Mouse (Mus musculus) brain, embryonic 18.5 days (tissue): ENCODE measurements around the gene H2-T22.
"Not testable (repeated sequence)": the region's sequence is repeated elsewhere in the genome, so short reads cannot be mapped to it uniquely, and the experiment has no call there.

Experiments used
- DNase-seq: peaks from one replicate; pipeline ENCODE4 v3.0.0-alpha.2; 2012; ENCODE audit warnings: low read depth, low spot score

H2-T22 gene

DNA sequence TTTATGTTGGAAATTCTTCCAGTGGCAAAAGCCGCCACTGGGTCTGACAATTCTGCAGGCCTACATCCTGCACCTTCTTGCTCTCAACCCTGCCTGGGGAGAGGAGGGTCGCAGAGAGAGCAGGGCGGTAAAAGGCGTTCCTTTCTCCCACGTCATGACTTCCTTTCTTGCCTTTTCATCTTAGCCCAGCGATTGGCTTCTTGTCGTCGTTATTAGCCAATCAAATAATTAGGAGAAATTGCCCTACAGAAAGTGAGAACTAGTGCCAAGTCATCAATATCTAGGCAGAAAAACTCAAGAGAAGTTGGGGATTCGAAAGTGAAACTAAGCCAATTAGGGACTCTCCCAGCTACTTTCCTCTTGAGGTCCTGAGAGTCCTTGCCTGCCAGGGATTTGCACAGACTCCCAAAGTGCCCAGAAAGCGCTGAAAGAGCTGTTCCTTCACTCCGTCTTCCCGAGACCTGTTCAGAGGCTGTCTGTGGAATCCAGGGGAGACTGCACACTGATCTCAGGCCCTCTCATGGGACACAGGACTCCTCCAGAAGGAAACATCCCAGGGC is at the start of gene H2-T22, which contains the start of gene Gm6034:
TSS of gene H2-T22 (minus strand) at position 138 of the 560 bp plus-strand sequence.
TSS of gene Gm6034 (plus strand) at position 352 of the 560 bp plus-strand sequence.
- DNase-seq, result peak; percentile 76

DNA sequence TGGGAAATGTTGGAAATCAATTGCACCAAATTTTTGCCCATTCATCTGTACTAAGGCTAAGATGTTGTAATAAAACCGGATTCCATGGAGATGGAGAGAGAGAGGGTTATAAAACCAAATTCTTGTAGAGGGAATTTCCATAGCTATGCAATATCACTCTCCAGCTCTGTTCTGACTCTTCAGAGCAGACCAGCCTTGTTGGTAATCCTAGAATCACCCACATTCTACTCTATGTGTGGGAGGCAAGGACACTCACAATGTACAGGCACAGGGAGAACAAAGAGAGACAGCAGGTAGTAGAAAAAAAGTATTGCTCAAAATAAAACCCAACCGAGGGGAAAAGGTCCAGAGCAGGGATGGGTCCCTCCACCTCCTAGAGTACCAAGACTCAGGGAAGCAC is 49.4 kb upstream of the H2-T22 start:
- not testable (repeated sequence) for DNase-seq

DNA sequence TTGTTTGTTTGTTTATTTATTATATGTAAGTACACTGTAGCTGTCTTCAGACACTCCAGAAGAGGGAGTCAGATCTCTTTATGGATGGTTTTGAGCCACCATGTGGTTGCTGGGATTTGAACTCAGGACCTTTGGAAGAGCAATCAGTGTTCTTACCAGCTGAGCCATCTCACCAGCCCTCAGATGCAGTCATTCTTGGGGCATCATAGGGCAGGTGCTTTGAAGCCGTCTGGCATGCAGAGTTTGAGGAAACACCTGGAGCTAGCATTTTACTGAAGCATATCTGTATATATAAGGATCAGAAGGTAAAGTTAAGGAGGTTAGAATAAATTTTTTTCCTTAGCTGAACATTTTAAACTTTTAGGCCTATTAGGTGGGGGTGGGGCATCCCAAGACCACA is 43.4 kb upstream of the H2-T22 start:
- DNase-seq, result not testable (repeated sequence)

DNA sequence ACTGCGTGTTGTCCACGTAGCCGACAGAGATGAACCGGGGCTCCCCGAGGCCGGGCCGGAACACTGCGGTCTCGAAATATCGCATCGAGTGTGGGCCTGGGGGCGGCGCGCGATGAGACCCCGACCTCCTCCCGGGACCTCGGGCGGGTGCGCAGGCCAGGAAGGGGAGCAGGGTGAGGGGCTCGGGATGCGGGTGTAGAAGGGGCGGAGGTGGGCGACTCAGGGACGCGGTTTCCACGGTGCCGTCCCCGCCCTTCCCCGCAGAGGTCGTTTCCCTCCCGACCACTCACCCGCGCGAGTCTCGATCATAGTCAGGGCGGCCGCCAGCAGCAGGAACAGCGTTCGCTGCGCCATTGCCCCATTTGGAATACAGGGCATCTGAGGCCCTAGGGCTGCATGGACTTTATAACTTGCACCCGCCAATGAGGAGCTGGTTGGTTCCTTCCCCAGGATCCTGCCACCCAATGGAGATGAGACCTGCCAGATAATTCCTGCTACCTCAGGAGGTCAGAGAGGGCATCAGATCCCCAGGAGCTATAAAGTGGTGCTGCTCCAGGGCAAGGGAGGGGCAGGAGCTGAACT is 41.4 kb upstream of the H2-T22 start:
- no peak for DNase-seq

DNA sequence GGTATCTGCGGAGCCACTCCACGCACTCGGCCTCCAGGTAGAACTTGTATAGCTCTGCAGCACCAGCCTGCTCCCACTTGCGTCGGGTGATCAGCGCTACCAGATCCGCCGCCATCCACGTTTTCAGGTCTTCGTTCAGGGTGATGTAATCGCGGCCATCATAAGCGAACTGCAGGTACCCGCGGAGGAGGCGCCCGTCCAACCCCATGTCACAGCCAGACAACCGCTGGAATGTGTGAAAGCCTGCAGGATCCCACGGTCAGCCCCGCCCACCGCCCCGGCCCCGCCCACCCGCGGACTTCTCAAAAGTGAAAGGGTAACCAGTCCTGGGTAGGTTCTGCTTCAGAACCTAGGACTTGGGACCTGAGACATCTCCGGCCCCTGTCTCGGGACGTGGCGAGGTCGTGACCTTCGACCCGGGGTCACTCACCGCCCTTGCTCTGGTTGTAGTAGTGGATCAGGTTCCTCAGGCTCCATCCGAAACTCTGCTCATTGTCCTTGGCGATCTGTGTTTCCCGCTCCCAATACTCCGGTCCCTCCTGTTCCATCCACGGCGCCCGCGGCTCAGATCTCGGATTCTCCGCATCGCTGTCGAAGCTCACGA is 40.8 kb upstream of the H2-T22 start:
- DNase-seq, result no peak

DNA sequence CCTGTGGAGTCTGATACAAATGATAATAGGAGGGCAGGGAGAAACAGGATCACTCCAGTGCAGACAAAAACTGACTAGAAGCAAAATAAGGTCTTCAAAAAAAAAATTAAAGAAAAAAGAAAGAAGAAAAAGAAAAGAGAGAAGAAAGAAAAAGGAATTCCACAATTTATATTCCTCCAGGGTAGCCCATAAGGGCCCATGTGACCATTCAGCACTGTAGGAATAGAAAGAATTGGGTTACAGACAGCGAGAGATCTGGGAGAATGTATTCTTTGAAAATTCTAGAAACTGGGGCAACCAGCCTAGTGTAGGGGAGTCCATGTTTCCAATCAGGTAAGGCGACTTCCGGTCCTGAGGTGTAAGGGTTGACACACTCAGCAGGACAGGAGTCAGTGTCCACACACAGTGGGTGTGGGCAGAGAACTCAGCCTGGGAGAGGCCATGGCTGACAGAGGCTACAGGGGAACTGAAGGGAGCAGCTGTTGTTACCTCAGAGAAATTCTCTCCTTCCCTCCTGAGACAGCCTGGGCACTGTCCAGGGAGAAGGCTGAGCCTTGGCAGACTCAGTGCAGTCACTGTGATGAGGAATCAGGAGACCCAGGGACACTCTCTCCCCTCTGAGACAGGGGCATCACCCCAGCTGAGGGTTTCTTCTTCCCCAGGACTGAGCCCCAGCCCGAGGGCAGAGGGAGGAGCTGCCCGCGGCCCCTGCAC is 40.1 kb upstream of the H2-T22 start:
- DNase-seq, result not testable (repeated sequence)

DNA sequence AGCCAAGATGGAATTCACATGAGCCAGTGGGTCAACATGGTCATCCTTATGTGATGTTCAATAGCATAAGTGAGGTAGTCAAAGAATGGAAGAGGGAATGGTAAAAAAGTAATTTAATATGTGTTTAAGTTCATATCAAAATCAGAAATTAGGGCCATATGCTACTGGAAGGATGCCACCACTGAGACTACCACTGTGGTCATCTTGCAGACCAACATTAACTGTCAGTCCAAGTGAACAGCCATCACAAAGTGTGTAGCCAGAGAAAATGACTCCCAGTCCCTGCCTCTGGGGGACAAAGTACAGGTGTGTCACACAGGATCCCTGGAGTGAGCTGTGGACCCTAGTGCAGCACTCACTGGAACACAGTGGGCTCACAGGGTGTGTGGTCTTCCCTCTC is 39.4 kb upstream of the H2-T22 start:
- not testable (repeated sequence) for DNase-seq

DNA sequence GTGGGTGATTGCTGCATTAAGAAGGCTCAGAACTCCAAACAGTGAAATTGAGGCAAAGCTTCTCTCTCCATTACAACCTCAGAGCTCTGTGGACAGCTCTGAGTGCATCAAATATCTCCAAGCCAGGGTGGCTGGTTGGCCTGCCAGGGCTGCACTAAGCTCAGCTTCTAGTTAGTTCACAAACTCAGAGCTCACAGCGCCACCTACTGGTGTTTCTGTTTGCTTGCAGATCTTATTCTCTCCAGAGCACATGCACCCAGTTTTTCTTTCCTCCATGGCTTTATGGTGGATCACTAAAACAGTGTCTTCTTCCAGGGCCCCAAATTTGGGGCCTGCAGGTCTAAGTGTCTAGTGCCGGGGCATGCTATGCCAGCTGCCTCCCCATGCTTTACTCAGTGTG is 18.3 kb upstream of the H2-T22 start:
- no peak for DNase-seq

DNA sequence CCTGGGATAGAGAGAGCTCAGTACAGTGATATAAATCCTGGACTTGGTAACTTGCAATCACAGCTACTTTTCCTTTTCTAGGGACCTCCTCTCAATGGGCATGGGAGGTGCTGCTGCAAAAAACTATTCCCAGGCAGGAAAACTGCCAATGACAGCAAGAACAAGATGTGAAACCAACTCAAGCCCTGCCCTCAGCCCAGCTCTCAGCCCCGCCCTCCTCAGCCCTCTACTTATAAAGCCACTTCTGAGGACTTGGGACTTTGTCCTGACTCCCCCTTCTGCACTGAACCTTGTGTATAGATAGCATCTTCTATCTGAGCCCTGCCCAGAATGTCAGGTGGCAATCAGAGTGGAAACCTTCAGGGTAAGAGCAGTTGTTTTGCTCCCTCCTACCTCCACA is 15.8 kb upstream of the H2-T22 start, which contains the start of gene Gm11127:
TSS of gene Gm11127 (minus strand) at position 10 of the 400 bp plus-strand sequence.
- DNase-seq, result not testable (repeated sequence)

DNA sequence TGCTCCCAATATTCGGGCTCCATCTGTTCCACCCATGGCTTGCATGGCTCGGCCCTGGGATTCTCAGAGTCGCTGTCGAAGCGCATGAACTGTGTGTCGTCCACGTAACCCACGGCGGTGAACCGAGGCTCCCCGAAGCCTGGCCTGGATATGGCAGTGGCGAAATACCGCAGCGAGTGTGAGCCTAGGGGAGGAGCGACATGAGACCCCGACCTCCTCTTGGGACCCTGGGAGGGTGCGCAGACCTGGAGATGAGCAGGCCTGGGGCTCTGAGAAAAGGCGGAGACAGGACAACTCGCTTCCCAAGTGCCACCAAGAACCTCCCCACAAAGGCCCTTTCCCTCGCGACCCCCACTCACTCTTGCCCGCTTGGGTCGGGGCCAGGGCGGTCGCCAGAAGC is 15.4 kb upstream of the H2-T22 start:
- DNase-seq, result not testable (repeated sequence)

DNA sequence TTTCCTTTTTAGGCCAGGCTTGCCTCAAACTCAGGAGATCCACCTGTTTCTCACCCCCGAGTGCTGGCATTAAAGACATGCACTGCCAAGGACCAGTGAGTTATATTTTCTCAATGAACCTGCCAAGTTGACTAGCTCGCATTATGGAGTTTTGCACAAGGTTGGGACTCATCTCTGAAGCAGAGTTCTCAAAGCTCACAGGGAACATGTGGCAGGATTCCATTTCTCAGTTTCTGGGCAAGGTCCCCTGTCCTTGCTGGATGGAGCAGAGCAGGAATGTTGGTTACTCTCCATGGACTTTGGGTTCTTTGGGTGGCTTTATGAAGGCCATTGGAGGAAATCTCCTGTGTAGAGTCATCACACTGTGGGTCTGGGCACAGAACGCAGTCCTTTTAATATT is 739 bp upstream of the H2-T22 start:
- no peak for DNase-seq

DNA sequence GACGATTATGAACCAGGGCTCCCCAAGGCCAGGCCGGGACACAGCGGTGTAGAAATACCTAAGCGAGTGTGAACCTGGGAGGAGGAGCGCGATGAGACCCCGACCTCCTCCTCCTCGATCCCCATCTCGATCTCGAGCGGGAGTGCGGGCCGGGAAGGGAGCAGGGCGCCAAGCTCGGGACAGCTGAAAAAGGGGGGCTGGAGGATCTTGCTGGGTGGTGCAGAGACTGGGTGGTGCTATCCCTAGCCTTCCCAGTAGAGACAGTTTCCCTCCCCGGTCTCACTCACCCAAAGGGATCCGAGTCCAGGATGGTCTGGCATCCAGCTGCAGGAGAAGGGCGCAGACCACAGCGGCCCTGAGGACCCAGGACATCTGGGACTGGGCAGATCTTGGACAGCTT is 492 bp downstream of the H2-T22 start:
- not testable (repeated sequence) for DNase-seq

DNA sequence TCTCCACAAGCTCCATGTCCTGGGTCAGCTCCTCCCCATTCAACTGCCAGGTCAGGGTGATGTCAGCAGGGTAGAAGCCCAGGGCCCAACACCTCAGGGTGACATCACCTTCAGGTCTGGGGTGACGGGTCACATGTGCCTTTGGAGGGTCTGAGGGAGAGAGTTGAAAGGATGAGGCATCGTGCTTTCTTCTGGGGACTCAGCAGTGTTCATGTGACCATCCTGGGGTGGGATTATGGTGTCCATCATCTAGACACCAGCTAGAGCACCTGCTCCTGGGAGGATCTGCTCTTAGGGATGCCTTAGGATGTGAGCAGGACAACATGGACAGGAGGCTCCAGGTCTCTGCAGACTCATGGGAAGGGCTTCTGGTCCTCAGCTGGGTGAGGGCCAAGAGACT is 1.9 kb downstream of the H2-T22 start:
- not testable (repeated sequence) for DNase-seq

DNA sequence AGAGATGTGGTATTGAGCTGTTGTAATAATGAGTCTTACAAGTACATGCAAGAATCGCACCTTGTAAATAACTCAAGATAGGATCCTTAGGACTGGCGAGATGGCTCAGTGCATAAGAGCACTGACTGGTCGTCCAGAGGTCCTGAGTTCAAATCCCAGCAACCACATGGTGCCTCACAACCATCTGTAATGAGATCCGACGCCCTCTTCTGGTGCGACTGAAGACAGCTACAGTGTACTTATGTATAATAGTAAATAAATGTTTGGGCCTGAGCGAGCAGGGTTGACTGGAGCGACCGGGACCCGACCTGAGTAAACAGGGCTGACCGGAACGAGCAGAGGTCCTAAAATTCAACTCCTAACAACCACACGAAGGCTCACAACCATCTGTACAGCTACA is 6.4 kb downstream of the H2-T22 start:
- not testable (repeated sequence) for DNase-seq

DNA sequence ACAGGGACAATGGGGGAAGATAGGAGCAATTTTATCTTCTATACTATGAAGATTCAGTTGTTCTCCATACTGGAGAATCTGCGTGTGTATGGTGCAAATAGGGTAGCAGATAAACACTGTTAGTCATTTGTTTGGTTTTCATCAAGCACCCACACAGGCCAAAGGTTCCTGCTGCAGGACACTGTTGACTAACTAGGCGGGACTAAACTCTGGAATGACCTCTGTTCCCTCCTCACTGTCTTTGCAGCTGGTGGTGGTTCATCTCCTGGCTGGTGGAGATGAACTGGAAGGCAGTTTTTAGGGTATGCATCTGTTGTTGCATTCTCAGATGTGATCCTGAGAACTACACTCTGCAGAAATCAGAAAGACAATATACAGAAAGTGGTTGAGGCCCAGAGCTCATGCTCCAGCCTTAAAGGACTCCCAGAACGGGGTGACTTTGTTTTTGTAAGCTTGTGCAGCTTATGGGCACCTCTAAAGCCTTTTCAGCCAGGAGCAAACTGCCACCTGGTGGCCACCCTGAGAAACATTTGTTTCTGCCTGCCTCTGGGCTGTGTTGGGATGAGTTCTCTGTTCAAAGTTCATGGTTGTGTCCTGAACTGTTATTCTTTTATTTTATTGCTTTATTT is 7.4 kb downstream of the H2-T22 start:
- not testable (repeated sequence) for DNase-seq

DNA sequence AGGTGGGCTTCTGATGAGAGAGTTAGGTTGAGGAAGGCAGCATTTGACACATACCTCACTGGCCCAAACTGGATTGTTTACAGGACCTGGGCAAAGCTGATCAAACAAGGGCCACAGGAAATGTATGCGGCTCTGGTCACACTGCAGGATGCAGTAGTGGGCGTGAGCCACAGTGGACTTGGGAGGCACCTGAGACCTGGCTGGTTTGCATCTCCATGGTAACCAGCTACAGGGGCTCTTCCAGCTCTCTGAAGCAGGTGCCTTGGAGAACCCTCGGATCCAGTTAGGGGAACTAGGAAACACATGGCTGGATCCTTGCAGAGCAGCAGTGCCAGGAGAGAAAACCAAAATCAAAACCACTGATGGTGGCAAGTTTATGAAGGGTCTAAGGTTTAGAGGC is 8.0 kb downstream of the H2-T22 start:
- not testable (repeated sequence) for DNase-seq

DNA sequence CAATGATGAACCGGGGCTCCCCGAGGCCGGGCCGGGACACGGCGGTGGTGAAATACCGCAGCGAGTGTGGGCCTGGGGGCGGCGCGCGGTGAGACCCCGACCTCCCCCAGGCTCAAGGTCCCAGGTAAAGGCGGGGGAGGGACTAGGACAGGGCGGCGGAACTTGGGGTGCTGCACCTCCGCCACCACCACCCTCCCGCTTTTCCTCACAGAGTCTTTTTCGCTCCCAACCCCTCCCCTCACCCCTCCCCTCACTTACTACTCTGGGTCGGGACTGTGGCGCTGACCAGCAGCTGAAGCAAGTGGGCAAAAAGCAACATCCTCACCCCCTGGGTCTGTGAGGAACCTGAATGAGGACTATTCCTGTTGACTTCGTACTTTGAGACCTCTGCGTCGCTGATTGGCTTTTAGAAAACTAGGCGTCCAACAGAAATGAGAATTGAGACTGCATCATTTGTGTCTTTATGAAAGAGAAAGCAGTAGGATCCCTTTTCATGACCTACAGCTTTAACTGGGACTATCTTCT is 10.1 kb downstream of the H2-T22 start, which contains the start of gene H2-T23:
TSS of gene H2-T23 (minus strand) at position 505 of the 525 bp plus-strand sequence.
- not testable (repeated sequence) for DNase-seq

DNA sequence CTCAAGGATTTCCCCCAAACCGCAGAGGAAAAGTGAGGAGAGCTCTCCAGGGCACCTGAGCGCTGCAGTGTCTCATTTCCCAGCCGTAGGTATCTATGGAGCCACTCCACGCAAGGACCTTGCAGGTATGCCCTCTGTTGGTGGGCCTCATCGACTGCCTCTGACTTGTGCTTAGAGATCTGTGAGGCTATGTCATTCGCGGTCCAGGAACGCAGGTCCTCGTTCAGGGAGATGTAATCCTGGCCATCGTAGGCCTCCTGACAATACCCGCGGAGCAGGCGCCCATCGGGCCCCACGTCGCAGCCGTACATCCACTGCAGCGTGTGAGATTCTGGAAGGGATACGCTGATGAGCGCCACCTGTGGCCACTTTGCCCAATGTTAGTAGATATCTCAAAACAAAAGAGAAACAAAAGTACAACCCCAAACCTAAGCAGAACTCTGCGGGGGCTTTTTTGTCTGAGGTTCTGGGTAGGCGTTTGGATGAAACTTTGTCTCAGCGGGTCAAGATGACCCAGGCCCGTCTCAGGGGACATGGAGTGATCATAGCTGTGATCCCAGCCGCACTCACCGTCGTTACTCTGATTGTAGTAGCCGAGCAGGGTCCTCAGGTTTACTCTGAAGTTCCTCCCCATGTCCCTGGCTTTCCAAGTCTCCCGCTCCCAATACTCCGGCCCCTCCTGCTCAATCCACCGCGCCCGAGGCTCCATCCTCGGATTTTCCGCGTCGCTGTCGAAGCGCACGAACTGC is 10.8 kb downstream of the H2-T22 start:
- DNase-seq, result not testable (repeated sequence)

DNA sequence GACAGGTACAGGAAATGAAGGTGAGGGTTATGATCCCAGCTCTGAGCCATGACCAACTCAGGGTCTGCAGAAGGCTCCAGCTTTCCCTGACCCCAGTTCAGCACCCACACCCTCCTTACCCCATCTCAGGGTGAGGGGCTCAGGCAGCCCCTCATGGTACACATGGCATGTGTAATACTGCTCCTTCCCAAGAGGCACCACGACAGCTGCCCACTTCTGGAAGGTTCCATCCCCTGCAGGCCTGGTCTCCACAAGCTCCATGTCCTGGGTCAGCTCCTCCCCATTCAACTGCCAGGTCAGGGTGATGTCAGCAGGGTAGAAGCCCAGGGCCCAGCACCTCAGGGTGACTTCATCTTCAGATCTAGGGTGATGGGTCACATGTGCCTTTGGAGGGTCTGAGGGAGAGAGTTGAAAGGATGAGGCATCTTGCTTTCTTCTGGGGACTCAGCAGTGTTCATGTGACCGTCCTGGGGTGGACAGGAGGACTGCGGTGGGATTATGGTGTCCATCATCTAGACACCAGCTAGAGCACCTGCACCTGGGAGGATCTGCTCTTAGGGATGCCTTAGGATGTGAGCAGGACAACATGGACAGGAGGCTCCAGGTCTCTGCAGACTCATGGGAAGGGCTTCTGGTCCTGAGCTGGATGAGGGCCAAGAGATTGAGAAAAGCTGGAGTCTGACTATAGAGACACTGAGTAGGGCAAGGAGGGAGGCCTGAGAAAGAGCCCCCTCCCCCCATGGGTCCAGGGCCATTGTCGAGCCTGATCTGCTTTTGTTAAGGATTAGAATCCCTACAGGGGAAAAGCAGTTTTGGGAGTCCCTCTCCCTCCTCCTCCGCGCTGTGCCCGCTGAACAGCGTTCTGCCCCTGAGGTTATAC is 11.6 kb downstream of the H2-T22 start:
- not testable (repeated sequence) for DNase-seq
